Mouse (Mus musculus) layer of hippocampus, postnatal 10 days (tissue): ENCODE measurements around the gene Itprid1. TPM values are rescaled to one million over a fixed set of nuclear protein-coding genes. Genes with fewer than 3 reads are reported as not detected.

ENCODE experiments used
- DNase-seq, 2 experiments: peaks; one replicate each; pipeline ENCODE4 v3.0.0; 2021; ENCODE audit warnings: low spot score in 2 of 2
- total RNA-seq, 2 experiments: library from RNA; stranded (reverse); gene quantifications; 2 replicates each; pipeline ENCODE4 v1.2.3; 2021

Gene Itprid1
- total RNA-seq, 2 experiments from 2014 or later: 2.4 to 2.5 TPM

GRCm38 (mm10) chr6:55880886-55881285 lies 44.2 kb downstream of the Itprid1 start:
- peak in 1 of 2 experiments; percentile 5 for DNase-seq

GRCm38 (mm10) chr6:55887598-55887997 lies 50.9 kb downstream of the Itprid1 start:
- DNase-seq: no peak

- DNase-seq: no peak
Measured at GRCm38 (mm10) chr6:55901568-55902328, 65.1 kb downstream of the Itprid1 start.

GRCm38 (mm10) chr6:55902329-55902605 lies 65.6 kb downstream of the Itprid1 start:
- no peak for DNase-seq

GRCm38 (mm10) chr6:55919206-55919605 lies 82.5 kb downstream of the Itprid1 start:
- DNase-seq: no peak

DNA sequence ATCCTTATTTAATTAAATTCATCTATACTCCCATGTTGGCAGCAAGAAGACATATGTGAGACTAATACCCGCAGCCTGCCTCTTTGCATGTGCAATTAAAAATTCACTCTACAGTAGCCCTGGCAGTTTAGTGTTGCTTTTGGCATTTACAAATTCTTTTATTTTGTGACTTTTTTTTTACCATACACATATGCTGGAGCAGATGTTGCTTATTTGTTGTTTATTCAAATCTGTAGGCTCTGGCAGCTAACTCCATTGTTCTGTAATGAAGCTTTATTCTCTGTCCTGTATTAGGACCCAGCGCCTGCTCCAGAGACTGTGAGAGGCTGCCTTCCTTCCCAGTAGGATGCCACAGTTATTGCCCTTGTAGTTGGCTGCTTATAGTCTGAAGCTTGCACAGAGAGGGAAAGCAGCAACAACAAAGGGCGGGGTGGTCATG lies 83.6 kb downstream of the Itprid1 start:
- peak; percentile 22 to 29 for DNase-seq

DNA sequence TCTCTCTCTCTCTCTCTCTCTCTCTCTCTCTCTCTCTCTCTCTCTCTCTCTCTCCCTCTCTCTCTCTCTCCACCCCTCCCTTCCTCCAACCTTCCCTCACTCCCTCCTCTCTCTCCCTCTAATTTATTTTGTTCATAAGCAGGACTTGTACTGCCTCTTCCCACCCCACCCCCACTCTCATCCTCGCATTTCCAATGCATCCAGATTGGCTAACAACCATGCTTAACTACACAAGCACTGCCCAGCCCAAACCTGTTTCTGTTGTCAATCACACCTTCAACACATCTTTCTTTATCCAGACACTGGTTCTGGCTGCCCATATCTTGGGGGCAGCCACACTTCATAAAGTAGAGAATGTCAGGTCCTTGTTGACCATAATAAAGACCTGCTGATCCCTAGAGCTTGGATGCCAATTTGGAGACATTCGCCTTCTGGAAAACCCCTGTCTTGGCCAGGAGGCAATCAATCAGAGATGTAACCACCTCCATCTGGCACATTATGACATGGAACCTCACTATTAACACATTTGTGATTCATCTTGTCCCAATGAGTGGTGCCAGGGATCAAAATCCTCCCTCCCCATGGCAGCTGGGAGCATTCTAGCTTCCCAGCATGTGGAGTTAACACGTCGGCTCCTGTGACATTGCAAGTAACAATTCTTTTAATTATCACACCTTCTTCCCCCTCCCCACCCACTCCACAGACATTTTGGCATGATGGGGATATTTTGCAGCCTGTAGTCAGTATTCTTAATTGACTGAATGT lies 84.4 kb downstream of the Itprid1 start:
- peak; percentile 37 to 38 for DNase-seq

DNA sequence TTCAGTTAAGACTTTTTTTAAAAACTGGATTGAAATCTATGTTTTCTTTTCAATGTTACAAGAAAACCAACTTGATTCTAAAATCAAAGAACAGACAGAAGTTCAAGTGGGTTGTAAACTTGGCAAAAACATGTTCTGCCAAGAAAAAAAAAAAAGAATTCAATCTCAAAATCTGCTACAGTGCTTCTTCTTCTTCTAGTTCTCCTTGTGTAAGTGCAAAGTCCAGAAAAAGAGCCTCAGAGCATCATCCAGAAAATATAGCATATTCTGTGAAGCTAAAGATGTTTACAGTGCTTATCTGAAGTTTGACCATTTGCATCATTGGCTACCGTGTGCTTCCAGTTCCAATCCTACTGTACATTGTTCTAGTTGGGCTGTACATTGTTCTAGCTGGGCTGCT lies 108.0 kb downstream of the Itprid1 start:
- DNase-seq: no peak

GRCm38 (mm10) chr6:55950345-55951110 lies 113.8 kb downstream of the Itprid1 start:
- DNase-seq: peak; percentile 61 to 75

GRCm38 (mm10) chr6:55972998-55973397 lies 136.3 kb downstream of the Itprid1 start:
- peak; percentile 26 to 40 for DNase-seq

DNA sequence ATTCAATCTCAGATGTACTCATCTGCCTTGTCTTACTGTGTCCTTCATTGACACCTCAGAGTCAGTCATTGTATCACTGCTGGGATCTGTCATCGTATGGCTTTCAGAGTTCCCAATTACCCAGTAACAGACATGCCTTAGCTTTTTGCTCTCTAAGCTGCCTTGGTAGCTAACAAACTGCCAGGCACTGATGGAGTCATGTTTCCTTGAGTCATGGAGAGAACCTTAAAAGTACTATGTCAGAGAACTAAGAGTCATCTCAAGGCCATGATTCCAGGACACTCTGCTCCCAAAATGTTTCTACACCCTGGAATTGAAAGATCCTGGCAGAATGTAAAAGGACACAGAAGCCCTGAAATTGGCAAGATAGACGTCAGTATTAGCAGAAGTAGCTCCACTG lies 143.1 kb downstream of the Itprid1 start:
- no peak for DNase-seq

DNA sequence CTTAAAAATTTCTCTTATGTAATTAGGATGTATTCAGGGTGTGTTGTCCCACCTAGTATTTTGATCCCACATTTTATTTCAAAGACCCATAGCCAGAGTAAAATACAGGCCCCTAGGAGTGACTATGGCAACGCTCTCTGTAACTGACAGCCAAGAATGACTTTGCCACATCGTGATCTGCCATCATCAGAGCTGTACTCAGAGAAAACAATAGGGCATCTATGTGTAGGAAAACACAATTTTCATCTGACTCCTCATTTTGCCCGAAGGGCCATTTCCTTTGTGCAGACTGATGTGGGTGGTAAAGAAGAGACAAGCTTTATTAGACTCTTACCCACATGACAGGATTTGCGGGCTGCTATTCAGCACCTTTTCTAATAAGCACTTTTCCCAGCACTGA lies 172.0 kb downstream of the Itprid1 start:
- DNase-seq: no peak

DNA sequence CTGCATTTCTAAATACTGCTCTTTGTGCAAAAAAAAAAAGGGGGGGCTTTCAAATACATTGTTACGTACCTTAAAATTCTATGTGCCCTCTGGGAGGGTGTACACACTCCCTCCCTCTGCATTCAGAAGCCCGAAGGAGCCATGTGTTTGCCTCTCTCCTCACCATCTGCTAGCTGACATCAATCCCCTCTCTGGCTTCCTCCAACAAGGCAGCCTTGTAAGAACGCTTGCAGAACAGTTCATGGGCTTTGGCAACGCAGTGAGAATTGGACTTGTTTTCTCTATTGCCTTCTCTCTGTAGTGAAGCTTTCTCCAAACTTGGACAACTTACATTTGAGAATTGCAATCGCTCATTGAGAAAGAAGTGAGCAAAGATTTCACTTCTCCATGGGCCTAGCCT lies 175.7 kb downstream of the Itprid1 start:
- no peak for DNase-seq

GRCm38 (mm10) chr6:56017291-56017994 lies 180.7 kb downstream of the Itprid1 start, which contains the start of gene Ppp1r17:
Ppp1r17 (plus strand) TSS chr6:56017497.
- no peak for DNase-seq

DNA sequence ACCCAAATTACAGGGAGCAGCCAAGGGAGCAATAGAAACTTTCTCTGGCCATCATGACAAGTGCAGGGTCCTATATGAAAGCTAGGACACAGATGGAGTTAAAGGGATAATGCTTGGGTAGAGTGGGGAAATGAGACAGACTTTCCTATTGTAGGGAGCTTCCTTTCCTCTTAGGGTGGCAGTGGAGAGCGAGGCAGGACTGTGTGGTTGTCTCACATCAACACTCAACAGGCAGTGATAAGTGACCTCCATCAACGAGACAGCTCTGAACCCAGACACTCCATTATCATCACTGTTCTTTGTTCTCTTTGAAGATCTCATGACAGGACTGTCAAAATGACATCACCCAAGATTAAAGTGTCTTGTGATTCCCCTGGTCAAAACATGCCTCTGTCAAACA lies 182.9 kb downstream of the Itprid1 start:
- no peak for DNase-seq

DNA sequence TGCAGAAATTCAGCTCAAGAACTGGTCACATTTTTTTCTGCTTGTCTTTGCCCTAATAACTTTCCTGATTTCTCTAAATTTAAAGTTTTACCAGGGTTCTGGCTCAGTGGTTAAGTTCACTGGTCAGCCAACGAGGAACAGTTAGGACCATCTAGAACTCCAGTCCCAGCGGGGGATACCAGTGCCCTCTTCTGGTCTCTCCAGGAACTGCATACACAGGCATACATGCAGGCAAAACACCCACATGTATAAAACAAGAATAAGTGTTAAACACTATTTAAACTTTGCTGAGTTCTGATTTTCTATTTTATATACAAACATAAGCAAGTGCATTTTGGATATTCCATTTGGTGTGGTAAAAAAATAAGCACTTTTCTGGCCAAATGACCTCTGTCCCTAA lies 188.8 kb downstream of the Itprid1 start:
- peak in 1 of 2 experiments; percentile 38 for DNase-seq

GRCm38 (mm10) chr6:56027318-56027717 lies 190.6 kb downstream of the Itprid1 start:
- DNase-seq: no peak

DNA sequence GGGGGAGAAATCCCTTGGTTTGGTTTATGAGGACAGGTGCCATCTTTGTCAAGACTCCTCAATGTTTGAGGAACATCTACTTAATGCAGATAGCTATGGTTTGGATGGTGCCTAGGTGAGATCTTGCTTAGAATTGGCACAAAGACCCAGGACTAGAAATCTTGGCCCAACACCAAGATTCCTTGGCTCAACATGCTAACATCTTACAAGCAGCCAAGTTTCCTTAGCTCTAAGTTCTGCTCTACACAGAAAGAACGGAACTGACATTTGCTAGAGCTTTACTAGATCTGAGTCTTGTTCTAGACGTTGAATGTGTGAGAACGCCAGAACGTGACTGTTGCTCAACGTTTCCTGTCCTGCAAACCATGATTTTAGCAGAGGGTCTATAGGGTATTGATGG lies 191.3 kb downstream of the Itprid1 start:
- no peak for DNase-seq
